Comparison of ENCODE assay signal across 10 mouse cellular contexts in the genomic region with DNA sequence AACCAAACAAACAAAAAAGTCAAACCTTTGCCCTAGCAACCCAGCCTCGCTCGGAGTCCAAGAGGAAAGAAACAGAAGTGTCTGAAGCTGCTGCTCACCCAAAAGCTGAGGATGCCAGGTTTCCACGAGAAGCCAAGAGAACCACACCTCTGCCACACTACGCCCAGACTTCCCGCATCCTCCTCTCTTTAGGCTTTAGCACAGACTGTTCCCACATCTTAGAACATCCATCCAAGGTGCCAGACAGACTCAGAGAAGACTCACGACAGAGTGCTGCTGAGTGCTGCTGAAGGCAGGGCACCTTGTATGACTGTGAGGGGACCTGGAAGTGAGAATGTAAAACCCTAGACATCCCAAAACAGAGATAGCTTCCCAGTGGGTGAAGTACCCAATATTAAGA.
"Had no signal": no experiment of that assay in that cellular context is flagged by ENCODE, and none has a peak within 500 bp of the region (broad histone marks: within the 10 kb centered on the region; RNA-seq: fewer than 3 reads in every experiment).

No protein-coding gene starts in this region.

- ATAC-seq: lung, postnatal 0 days; midbrain, embryonic 13.5 days; midbrain, embryonic 15.5 days had no signal

- DNase-seq: liver, postnatal 0 days; lung, adult 2 months; lung, postnatal 14 days; lung, postnatal 36 days; thymus, adult 18-20 months; thymus, postnatal 14 days; thymus, postnatal 36 days had no signal
